Mouse (Mus musculus) C2C12 (cell line): ENCODE data around the gene Nppb.

Experiments used
- CTCF ChIP-seq: IDR thresholded peaks from one replicate; pipeline ENCODE4 v1.5.1; 2011; ENCODE audit not compliant: control insufficient read depth, insufficient read depth, insufficient read length
- MYOD1 ChIP-seq: IDR thresholded peaks from one replicate; pipeline ENCODE4 v1.6.1; 2011; ENCODE audit warnings: low read depth; ENCODE audit not compliant: control insufficient read depth, insufficient read length
- MYOG ChIP-seq: IDR thresholded peaks from one replicate; pipeline ENCODE4 v1.6.1; 2011; ENCODE audit not compliant: control insufficient read depth, insufficient read length; ENCODE audit errors: extremely low read depth

- TF ChIP-seq CTCF (no peak), MYOG (no peak), MYOD1 (no peak)
These were observed 24.1 kb downstream of the Nppb start for GRCm38 (mm10) chr4:148009641-148010040.
